Mouse (Mus musculus): Measurements from ENCODE around the gene Mif4gd. TPM values are rescaled to one million over a fixed set of nuclear protein-coding genes. Genes with fewer than 3 reads are reported as not detected.

The Mif4gd gene
- polyA plus RNA-seq, 1 experiment from 2014 or later = 37.6 TPM

DNA sequence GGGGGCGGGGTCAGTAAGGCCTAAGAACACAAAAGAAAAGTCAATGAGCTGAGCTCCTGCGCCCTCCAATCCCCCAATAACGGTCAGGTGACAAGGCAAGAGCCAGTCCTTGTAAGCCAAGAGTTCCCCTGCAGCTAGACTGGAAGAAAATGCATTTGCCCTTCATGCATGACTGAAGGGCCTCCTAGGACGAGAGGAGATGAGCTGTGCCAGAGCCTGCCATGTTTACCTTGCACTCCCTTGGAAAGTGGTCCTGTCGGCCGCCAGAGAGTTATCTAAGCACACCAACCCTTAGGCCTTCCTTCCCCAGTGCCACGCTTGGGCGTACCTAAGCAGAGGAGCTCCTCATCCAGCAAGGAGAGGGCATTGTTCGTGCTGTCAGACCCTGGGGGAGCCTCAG, 24.8 kb downstream of the Mif4gd start:
- ATAC-seq (replicated peaks; ENCODE audit: low FRiP score) = 0 out of 2 replicates have a peak, but pooled peaks have one; percentile 28
- Histone ChIP-seq H3K36me3 (peaks cover 96% of the 10 kb centered on the region), H3K4me3 (replicated peaks) (no peak overlapping the region), H3K4me2 (no peak overlapping the region), H3K9me3 (replicated peaks) (no peaks in the 10 kb centered on the region), H3K9ac (no peak overlapping the region), H3K27me3 (no peaks in the 10 kb centered on the region), H3K27ac (0 out of 2 replicates have a peak overlapping the region, but pooled peaks have one; percentile 13), H3K4me1 (no peaks in the 10 kb centered on the region)
- WGBS = 72% methylated on average over 9 of the region's 9 CpGs

DNA sequence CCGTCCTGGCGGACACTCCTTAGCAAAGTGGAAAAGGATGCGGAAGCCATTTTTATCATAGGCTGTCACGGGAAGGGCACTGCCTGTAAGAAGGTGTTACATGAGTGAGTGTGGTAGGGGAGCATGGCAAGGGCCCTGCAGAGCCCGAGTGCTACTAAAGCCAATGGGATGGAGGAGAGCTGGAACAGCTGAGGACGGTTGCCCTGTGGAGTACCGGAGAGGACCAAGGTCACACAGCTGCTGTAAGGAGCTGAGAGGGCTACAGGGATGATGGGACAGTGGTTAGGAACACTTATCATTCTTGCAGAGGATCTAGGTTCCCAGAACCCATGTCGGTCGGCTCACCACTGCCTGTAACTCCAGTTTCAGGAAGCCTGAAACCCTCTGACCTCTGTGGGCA, 26.4 kb downstream of the Mif4gd start:
- no peak overlapping the region for H3K9ac ChIP-seq
- H3K4me3 ChIP-seq (replicated peaks) = no peak overlapping the region
- no peak overlapping the region for H3K4me2 ChIP-seq
- H3K4me1 ChIP-seq = no peaks in the 10 kb centered on the region
- H3K27ac ChIP-seq = no peak overlapping the region
- H3K9me3 ChIP-seq (replicated peaks) = no peaks in the 10 kb centered on the region
- 89% methylated on average over 9 of the region's 9 CpGs for WGBS
- no peaks in the 10 kb centered on the region for H3K27me3 ChIP-seq
- H3K36me3 ChIP-seq = peaks cover 97% of the 10 kb centered on the region
- no peak for ATAC-seq (replicated peaks; ENCODE audit: low FRiP score)

GRCm38 (mm10) chr11:115585573-115586100, 27.1 kb downstream of the Mif4gd start:
- Histone ChIP-seq H3K9me3 (replicated peaks) (no peaks in the 10 kb centered on the region), H3K4me3 (replicated peaks) (no peak overlapping the region), H3K4me1 (no peaks in the 10 kb centered on the region), H3K9ac (no peak overlapping the region), H3K27me3 (no peaks in the 10 kb centered on the region), H3K36me3 (peaks cover 97% of the 10 kb centered on the region), H3K27ac (no peak overlapping the region), H3K4me2 (no peak overlapping the region)
- no peak for ATAC-seq (replicated peaks; ENCODE audit: low FRiP score)
- 86% methylated on average over 7 of the region's 7 CpGs for WGBS

DNA sequence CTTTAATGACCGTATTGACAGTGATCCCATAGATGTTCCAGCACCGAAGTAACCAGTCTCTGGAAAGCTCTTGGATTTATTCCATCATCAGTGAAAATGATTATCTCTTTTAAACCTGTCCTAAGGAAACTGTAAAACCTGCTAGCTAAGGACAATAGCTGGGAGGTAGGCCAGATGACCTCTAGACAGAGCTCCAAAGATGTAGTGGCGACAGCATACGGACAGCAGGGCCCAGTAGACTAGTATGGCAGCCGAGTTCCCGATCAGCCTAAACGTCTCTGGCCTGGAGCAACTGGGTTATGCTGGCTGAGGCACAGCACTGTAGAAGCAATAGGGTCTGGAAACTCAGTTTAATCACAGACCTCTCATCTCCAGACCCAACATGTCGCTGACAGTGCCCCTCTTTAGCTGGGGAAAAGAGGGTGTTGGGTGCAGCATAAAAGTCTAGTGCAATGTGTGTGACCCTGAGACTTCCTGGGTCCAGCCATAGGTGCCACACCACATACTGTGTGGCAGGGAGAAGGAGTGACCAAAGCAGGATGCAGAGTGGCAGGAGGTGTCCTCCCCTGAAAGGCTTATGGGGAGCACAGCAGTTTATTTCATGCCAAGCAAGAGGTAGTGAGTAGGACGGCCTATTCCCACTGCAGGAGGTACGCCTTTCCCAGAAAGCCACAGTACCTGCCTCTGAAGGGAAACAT, 28.2 kb downstream of the Mif4gd start:
- H3K4me1 ChIP-seq = no peaks in the 10 kb centered on the region
- H3K9ac ChIP-seq = no peak overlapping the region
- no peak overlapping the region for H3K4me3 ChIP-seq (replicated peaks)
- H3K9me3 ChIP-seq (replicated peaks) = no peaks in the 10 kb centered on the region
- no peak overlapping the region for H3K27ac ChIP-seq
- H3K4me2 ChIP-seq = no peak overlapping the region
- 87% methylated on average over 10 of the region's 10 CpGs for WGBS
- no peaks in the 10 kb centered on the region for H3K27me3 ChIP-seq
- H3K36me3 ChIP-seq = peaks cover 96% of the 10 kb centered on the region
- ATAC-seq (replicated peaks; ENCODE audit: low FRiP score) = no peak

DNA sequence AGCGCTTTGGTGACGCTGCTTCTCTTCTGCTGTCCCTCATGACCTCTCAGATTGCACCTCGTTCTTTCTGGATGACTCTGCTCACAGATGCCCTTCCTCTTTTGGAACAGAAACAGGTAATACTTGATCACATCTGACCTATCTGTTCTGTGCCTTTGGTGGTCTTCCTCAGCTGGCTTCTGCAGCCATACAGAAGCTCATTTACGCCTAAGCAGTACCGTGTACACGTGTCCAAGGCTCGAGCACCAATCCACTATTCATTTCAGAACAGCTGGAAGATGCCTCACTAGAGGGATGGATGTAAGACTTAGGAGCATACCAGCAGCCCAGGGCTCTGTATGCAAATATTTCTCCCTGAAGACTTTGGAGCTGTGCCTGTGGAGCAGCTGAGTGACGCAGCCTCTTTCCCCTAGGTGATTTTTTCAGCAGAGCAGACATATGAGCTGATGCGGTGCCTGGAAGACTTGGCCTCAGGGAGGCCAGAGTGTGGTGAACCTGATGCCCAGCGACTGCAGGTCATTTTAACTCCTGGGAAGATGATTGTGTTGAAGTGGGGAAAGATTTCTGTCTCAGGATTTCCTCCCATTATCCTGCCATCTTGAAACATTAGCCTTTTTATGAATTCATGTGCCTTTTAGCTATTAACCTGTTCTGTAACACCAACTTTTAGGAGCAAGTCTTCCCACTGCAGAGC, 29.7 kb downstream of the Mif4gd start:
- H3K9me3 ChIP-seq (replicated peaks) = no peaks in the 10 kb centered on the region
- no peaks in the 10 kb centered on the region for H3K4me1 ChIP-seq
- H3K27ac ChIP-seq = no peak overlapping the region
- H3K9ac ChIP-seq = no peak overlapping the region
- no peak overlapping the region for H3K4me2 ChIP-seq
- ATAC-seq (replicated peaks; ENCODE audit: low FRiP score) = no peak
- H3K4me3 ChIP-seq (replicated peaks) = no peak overlapping the region
- H3K27me3 ChIP-seq = no peaks in the 10 kb centered on the region
- 85% methylated on average over 10 of the region's 10 CpGs for WGBS
- H3K36me3 ChIP-seq = peaks cover 99% of the 10 kb centered on the region

DNA sequence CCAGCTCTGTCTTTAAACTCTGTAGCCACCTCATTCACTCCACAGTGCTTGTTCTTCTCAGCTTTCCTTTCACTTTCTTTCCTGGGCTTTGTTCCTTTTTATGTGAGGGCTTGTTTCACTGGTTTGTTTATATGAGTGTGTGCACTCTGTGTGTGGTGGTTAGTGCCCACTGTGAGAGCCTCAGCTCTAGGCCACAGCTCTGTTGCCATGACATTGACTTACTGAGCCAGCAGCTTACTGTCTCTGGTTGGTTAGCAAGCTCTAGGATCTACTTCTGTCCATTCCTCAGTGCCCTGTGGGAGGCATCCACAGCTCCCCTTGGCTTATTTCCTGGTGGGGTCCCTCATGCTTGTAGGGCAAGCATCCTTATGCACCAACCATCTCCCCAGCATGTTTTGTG, 33.7 kb downstream of the Mif4gd start:
- Histone ChIP-seq H3K9ac (no peak overlapping the region), H3K4me2 (no peak overlapping the region), H3K27ac (no peak overlapping the region), H3K27me3 (no peaks in the 10 kb centered on the region), H3K9me3 (replicated peaks) (no peaks in the 10 kb centered on the region), H3K4me3 (replicated peaks) (no peak overlapping the region), H3K36me3 (peaks cover 80% of the 10 kb centered on the region), H3K4me1 (no peaks in the 10 kb centered on the region)
- no peak for ATAC-seq (replicated peaks; ENCODE audit: low FRiP score)

DNA sequence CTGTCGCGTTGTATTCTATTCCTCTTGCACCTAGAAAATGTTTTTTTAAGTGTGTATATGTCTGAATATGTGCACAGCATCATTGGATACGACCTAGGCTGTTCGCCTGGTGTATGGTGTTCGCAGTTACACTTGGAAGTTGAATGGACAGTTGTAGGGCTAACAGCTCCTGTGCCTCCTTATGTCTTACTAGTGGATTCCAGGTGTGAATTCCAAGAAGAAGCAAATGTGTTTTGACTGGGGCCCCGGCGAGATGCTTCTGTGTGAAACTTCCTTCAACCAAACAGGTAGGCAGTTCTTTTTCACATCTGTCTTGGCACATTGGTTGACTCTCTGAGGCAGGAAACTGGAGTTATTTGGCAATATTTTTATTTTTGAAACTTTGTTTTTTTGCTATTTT, 47.8 kb downstream of the Mif4gd start:
- no peaks in the 10 kb centered on the region for H3K9me3 ChIP-seq (replicated peaks)
- peak overlapping the region; percentile 77 for H3K4me2 ChIP-seq
- ATAC-seq (replicated peaks; ENCODE audit: low FRiP score) = no peak
- peak overlapping the region; percentile 84 for H3K4me3 ChIP-seq (replicated peaks)
- H3K4me1 ChIP-seq = peaks cover 16% of the 10 kb centered on the region
- 14% methylated on average over 7 of the region's 7 CpGs for WGBS
- no peaks in the 10 kb centered on the region for H3K27me3 ChIP-seq
- H3K9ac ChIP-seq = peak overlapping the region; percentile 73
- peaks cover 37% of the 10 kb centered on the region for H3K36me3 ChIP-seq
- no peak overlapping the region for H3K27ac ChIP-seq

- H3K4me1 ChIP-seq = peaks cover 16% of the 10 kb centered on the region
- H3K27ac ChIP-seq = peak within 1 kb of the TSS; percentile 84
- no peaks in the 10 kb centered on the region for H3K9me3 ChIP-seq (replicated peaks)
- peak within 1 kb of the TSS; percentile 77 for H3K4me2 ChIP-seq
- H3K4me3 ChIP-seq (replicated peaks) = peak within 1 kb of the TSS; percentile 84
- H3K36me3 ChIP-seq = peaks cover 30% of the 10 kb centered on the region
- WGBS = under 1% methylated on average over 42 of the region's 42 CpGs
- H3K27me3 ChIP-seq = no peaks in the 10 kb centered on the region
- ATAC-seq (replicated peaks; ENCODE audit: low FRiP score) = peak; percentile 94
- H3K9ac ChIP-seq = peak within 1 kb of the TSS; percentile 73
Measured at GRCm38 (mm10) chr11:115564064-115564809, 48.5 kb downstream of the Mif4gd start, which contains the start of gene Nup85. TSS of gene Nup85 (plus strand) at chr11:115564434.

GRCm38 (mm10) chr11:115563406-115563805, 49.4 kb downstream of the Mif4gd start:
- 41% methylated on average over 4 of the region's 4 CpGs for WGBS
- no peaks in the 10 kb centered on the region for H3K9me3 ChIP-seq (replicated peaks)
- peak overlapping the region; percentile 77 for H3K4me2 ChIP-seq
- H3K36me3 ChIP-seq = peaks cover 21% of the 10 kb centered on the region
- ATAC-seq (replicated peaks; ENCODE audit: low FRiP score) = no peak
- H3K4me1 ChIP-seq = peaks cover 16% of the 10 kb centered on the region
- H3K27me3 ChIP-seq = no peaks in the 10 kb centered on the region
- H3K4me3 ChIP-seq (replicated peaks) = peak overlapping the region; percentile 84
- peak overlapping the region; percentile 73 for H3K9ac ChIP-seq
- peak overlapping the region; percentile 84 for H3K27ac ChIP-seq

Other genes starting within 250 kb of the Mif4gd start
- gene Hid1, start 245.2 kb downstream of the Mif4gd start, polyA plus RNA-seq (2015; fragmentation: Nextera tagmentation; extraction: Ambion mirVana) = 6.7 and 8.1 TPM in 2 replicates
- 10.6 and 10.7 TPM in 2 replicates for gene Cdr2l, start 231.1 kb downstream of the Mif4gd start, polyA plus RNA-seq (2015; fragmentation: Nextera tagmentation; extraction: Ambion mirVana)
- 204 and 209 TPM in 2 replicates for gene Mrpl58, start 209.2 kb downstream of the Mif4gd start, polyA plus RNA-seq (2015; fragmentation: Nextera tagmentation; extraction: Ambion mirVana)
- gene Atp5h, start 193.0 kb downstream of the Mif4gd start, polyA plus RNA-seq (2015; fragmentation: Nextera tagmentation; extraction: Ambion mirVana) = 1,004 and 1,083 TPM in 2 replicates
- gene Kctd2, start 192.8 kb downstream of the Mif4gd start, polyA plus RNA-seq (2015; fragmentation: Nextera tagmentation; extraction: Ambion mirVana) = 14.1 and 16.4 TPM in 2 replicates
- 0.18 and 0.30 TPM in 2 replicates for gene Trim80, start 172.4 kb downstream of the Mif4gd start, polyA plus RNA-seq (2015; fragmentation: Nextera tagmentation; extraction: Ambion mirVana)
- 15.8 and 22.3 TPM in 2 replicates for gene Slc16a5, start 150.5 kb downstream of the Mif4gd start, polyA plus RNA-seq (2015; fragmentation: Nextera tagmentation; extraction: Ambion mirVana)
- gene Armc7, start 137.3 kb downstream of the Mif4gd start, polyA plus RNA-seq (2015; fragmentation: Nextera tagmentation; extraction: Ambion mirVana) = 8.6 and 9.1 TPM in 2 replicates
- gene Nt5c, start 121.1 kb downstream of the Mif4gd start, polyA plus RNA-seq (2015; fragmentation: Nextera tagmentation; extraction: Ambion mirVana) = 72.7 and 76.7 TPM in 2 replicates
- 457 and 460 TPM in 2 replicates for gene Jpt1, start 98.6 kb downstream of the Mif4gd start, polyA plus RNA-seq (2015; fragmentation: Nextera tagmentation; extraction: Ambion mirVana)
- gene Sumo2, start 76.7 kb downstream of the Mif4gd start, polyA plus RNA-seq (2015; fragmentation: Nextera tagmentation; extraction: Ambion mirVana) = 1,007 and 1,133 TPM in 2 replicates
- 174 and 190 TPM in 2 replicates for gene Nup85, start 48.5 kb downstream of the Mif4gd start, polyA plus RNA-seq (2015; fragmentation: Nextera tagmentation; extraction: Ambion mirVana)
- gene Mrps7, start 9.0 kb downstream of the Mif4gd start, polyA plus RNA-seq (2015; fragmentation: Nextera tagmentation; extraction: Ambion mirVana) = 102 and 103 TPM in 2 replicates
- gene Gga3, start 8.9 kb downstream of the Mif4gd start, polyA plus RNA-seq (2015; fragmentation: Nextera tagmentation; extraction: Ambion mirVana) = 18.5 and 20.7 TPM in 2 replicates
- gene Slc25a19, start 15.3 kb upstream of the Mif4gd start, polyA plus RNA-seq (2015; fragmentation: Nextera tagmentation; extraction: Ambion mirVana) = 45.8 and 48.3 TPM in 2 replicates
- 92.0 and 98.4 TPM in 2 replicates for gene Grb2, start 95.6 kb upstream of the Mif4gd start, polyA plus RNA-seq (2015; fragmentation: Nextera tagmentation; extraction: Ambion mirVana)
- gene Tmem94, start 152.5 kb upstream of the Mif4gd start, polyA plus RNA-seq (2015; fragmentation: Nextera tagmentation; extraction: Ambion mirVana) = 26.6 and 27.0 TPM in 2 replicates
- 17.3 and 20.9 TPM in 2 replicates for gene Caskin2, start 200.7 kb upstream of the Mif4gd start, polyA plus RNA-seq (2015; fragmentation: Nextera tagmentation; extraction: Ambion mirVana)
- gene Tsen54, start 201.8 kb upstream of the Mif4gd start, polyA plus RNA-seq (2015; fragmentation: Nextera tagmentation; extraction: Ambion mirVana) = 37.3 and 39.8 TPM in 2 replicates
- 39.1 and 41.0 TPM in 2 replicates for gene Llgl2, start 211.1 kb upstream of the Mif4gd start, polyA plus RNA-seq (2015; fragmentation: Nextera tagmentation; extraction: Ambion mirVana)
- 8.0 and 11.1 TPM in 2 replicates for gene Myo15b, start 245.4 kb upstream of the Mif4gd start, polyA plus RNA-seq (2015; fragmentation: Nextera tagmentation; extraction: Ambion mirVana)

All from kidney, embryonic 15.5 days (tissue).